Mouse (Mus musculus): ENCODE data around the gene Cntn4. TPM values are rescaled to one million over a fixed set of nuclear protein-coding genes. Genes with fewer than 3 reads are reported as not detected.

Gene Cntn4
- not detected for polyA plus RNA-seq (2017; shearing (Covaris generic))

GRCm38 (mm10) chr6:105677149-105678031, at the start of gene Cntn4:
Cntn4 (plus strand) TSS chr6:105677660.

Measured in activated CD4-positive, CD25-positive, alpha-beta regulatory T cell, adult 9 weeks (primary cell).